Mouse (Mus musculus) heart, adult 2 months (tissue): ENCODE measurements around the gene Spsb1.

Source experiments
- CTCF ChIP-seq: fragments of 200-600 bp; IDR thresholded peaks from 2 replicates; pipeline ENCODE4 v1.8.1; 2022; ENCODE audit warnings: antibody characterized with exemption, mild to moderate bottlenecking, moderate library complexity
- EP300 ChIP-seq: fragments of 200-500 bp; IDR thresholded peaks from 2 replicates; pipeline ENCODE4 v1.6.1; 2011; ENCODE audit warnings: low read depth, low read length, control low read depth; ENCODE audit not compliant: insufficient read depth
- POLR2A ChIP-seq: fragments of 200-500 bp; IDR thresholded peaks from 2 replicates; pipeline ENCODE4 v1.6.1; 2011; ENCODE audit warnings: mild to moderate bottlenecking, low read depth, low read length, control low read depth; ENCODE audit not compliant: insufficient read depth

DNA sequence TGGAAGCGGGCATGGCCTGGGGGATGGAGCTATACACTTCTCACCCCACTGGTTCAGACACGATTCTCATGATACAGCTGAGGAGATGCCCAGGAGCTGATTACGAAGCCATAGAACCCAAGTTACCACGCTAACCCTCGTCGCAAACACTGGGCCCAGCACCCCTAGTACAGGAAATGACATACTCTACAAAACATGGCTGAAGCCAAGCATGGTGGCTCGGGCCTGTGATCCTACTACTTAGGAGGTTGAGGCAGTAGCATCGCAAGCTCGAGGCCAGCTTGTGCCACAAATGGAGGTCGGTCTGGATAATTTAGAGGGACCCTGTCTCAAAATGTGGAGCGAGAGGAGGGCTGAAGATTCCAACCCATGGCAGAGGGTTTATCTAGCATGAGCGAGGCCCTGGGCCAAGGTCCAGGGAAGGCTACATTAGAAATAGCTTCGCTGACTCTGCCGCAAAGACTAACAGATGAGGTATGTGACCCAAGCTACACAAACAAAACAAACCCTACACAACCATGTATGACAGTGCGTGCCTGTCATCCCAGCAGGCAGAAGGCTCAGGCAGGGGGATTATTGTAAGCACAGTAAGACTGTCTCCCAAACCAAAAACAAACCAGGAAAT lies 45.2 kb upstream of the Spsb1 start:
- no peak for TF ChIP-seq EP300
- TF ChIP-seq CTCF, result no peak
- TF ChIP-seq POLR2A, result no peak
